Mouse (Mus musculus): Measurements from ENCODE around the gene Tbck. TPM values are rescaled to one million over a fixed set of nuclear protein-coding genes. Genes with fewer than 3 reads are reported as not detected.

Tbck gene
- total RNA-seq, 2 experiments from 2014 or later = 30.0 to 32.0 TPM

DNA sequence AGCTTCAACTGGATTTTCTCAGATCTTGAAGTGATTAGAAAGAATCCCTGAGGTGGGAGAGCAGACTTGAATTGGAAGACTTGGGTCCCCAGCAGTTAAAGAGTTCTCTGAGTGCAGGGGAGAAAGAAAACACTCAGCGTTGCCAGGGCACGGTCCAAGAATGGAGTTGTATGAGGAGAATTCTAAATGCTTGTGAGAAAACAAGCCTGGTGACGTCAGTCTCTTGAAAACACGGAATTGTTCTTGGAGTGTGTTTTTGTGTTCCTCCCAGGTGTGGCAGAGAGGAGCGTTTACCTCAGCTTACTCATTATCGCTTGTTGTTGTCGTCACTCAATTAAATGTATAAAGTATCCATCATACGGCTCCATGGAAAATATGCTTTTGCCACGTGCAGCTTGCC, 196.9 kb downstream of the Tbck start:
- intact Hi-C loops (cut with DNase I) = no loop called here
- DNase-seq (ENCODE audit: extremely low spot score in 1 of 2, low spot score in 2 of 2) = no peak
- Histone ChIP-seq H3K4me3 (0 out of 2 replicates have a peak overlapping the region, but pooled peaks have one; percentile 14), H3K27ac (no peak overlapping the region)
- TF ChIP-seq CTCF (IDR thresholded peaks at IDR 0.05) = no peak

DNA sequence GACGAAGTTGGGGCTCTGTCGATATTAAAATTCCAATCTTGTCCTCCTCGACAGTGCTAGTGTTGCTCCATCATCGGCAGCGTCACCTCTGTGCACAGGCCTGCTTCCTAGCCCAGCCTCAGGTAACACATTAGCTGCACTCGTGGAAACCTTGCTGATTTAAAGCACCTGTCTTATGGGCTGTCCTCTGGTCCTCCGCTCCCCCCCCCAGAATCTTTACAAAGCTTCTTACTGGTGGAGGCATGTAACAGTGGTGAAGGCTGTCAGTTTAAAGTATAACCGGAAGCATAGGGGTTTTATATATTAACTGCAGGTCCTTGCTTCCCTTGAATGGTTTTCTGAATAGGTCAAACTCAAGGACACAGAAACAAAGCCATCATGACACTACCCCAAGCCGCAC, 199.3 kb downstream of the Tbck start:
- Histone ChIP-seq H3K4me3 (no peak overlapping the region), H3K27ac (no peak overlapping the region)
- no peak for TF ChIP-seq CTCF (IDR thresholded peaks at IDR 0.05)
- intact Hi-C loops (cut with DNase I) = no loop called here
- no peak for DNase-seq (ENCODE audit: extremely low spot score in 1 of 2, low spot score in 2 of 2)

DNA sequence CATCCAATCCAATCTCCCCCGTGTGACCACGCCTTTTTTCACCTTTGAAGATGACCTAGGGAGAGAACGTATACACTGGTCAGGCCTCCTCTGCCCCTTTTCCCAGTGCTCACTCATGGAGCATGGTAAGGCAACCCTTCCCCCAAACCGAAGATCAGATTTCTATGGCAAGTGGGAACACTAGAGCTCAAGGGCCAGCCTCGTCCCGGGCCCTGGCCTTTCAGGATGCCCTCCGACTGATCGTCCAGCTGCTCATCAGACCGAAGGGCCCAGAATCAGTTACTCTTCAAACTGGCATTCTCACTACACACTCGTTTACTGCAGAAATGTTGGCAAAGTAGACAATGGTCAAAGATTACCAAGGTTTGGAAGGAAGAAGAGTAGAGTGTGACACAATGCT, 200.5 kb downstream of the Tbck start:
- DNase-seq (ENCODE audit: extremely low spot score in 1 of 2, low spot score in 2 of 2) = no peak
- TF ChIP-seq CTCF (IDR thresholded peaks at IDR 0.05) = no peak
- H3K27ac ChIP-seq = no peak overlapping the region
- intact Hi-C loops (cut with DNase I) = no loop called here
- H3K4me3 ChIP-seq = no peak overlapping the region

DNA sequence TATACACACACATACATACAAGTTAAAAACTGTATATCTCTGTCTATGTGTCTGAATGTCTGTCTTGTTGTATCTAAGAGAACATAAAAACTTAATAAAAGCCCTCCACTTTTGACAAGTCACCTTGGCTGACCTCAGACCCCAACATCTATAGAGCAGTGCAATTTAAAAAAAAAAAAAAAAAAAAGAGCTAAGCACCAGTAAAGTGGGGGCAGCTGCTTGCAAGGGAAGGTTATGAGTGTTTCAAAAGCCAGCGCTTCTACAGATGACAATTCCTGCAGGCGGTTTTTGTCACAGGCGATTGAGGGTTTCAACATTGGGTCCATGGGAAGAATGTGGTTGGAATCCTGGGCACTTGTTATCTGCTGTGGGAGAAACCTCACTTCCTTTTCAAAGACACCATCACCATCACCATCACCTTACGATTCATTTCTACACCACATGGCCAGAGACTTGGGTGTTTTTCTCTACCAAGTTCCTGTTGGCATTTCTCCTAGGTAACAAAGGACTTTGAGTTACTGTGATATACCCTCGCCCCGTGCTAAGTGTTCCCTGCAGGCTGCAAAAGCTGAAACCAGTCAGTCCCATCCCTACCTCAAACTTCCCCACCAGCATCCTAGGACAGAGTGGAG, 202.6 kb downstream of the Tbck start:
- DNase-seq (ENCODE audit: extremely low spot score in 1 of 2, low spot score in 2 of 2) = no peak
- intact Hi-C loops (cut with DNase I) = no loop called here
- no peak for TF ChIP-seq CTCF (IDR thresholded peaks at IDR 0.05)
- no peak overlapping the region for H3K4me3 ChIP-seq
- H3K27ac ChIP-seq = no peak overlapping the region

DNA sequence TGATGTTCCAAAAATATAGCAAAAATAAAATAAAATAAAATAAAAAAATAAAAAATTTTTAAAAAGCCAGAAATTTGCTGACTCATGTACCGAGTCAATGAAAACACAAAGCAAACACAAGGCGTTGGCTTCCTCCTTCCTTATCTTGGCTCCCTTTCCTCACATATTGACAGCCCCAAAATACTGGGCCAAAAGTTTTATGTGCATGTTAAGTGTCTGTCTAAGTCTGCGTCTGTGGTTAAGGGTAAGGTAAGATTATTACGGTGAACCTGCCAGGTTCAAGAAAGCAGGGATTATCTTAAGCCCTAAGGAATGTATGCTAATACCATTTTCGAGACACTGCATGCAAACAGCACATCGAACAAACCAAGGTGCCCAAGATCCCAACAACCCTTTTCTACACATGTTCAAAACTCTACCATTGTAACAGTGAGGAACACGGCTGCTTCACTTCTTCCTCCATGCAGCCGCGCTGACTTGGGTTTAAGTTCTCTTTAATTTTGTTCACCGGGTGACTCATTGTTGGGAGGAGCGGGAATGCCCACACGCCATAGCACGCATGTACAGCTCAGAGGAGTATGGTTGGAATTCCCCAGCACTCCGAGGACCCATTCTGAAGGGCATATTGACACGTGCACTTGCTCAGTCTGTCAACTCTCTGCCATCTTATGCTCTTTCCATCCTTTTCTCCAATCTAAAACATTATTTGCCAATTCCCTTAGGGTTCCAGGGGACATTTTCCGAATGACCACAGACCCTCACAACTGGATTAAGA, 203.3 kb downstream of the Tbck start:
- no peak for TF ChIP-seq CTCF (IDR thresholded peaks at IDR 0.05)
- no peak overlapping the region for H3K4me3 ChIP-seq
- intact Hi-C loops (cut with DNase I) = no loop called here
- no peak for DNase-seq (ENCODE audit: extremely low spot score in 1 of 2, low spot score in 2 of 2)
- no peak overlapping the region for H3K27ac ChIP-seq

Other genes starting within 250 kb of the Tbck start
- not detected for gene Gimd1, start 54.3 kb upstream of the Tbck start, total RNA-seq (2021)
- 10 to 100 TPM; 47.2 to 58.1 TPM for gene Aimp1, start 226 bp downstream of the Tbck start, total RNA-seq (2021)